25 mouse cellular contexts compared by ENCODE assay signal in the genomic region with DNA sequence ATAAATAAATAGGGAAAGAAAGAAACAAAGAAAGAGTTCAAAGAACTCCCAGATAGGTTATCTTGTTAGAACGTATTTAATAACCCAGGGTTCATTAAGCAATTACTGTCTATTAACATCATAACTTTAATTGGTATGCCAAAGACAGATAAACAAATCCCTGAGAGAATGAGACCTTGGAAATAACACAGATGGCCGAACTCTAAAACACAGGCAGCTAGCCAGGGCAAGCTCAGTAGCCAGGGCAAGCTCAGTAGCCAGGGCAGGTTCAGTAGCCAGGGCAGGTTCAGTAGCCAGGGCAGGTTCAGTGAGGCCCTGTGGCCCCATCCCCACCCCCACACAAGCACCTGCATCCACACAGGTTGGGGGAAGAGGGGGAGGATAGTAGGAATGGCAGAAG. TPM values are rescaled to one million over a fixed set of nuclear protein-coding genes. Genes with fewer than 3 reads are reported as not detected.
DNase-seq lines count a peak whose midpoint lies in the region; ATAC-seq and TF ChIP-seq lines count a peak whose summit lies in the region.
"Had no signal": no experiment of that assay in that cellular context is flagged by ENCODE, and none has a peak within 500 bp of the region (broad histone marks: within the 10 kb centered on the region; RNA-seq: fewer than 3 reads in every experiment).

No protein-coding gene starts in this region.

- intact Hi-C loops in heart, postnatal 14 days (cut with DNase I) = no loop called here

- no peak for TF ChIP-seq CTCF in liver, adult 2 months (IDR thresholded peaks at IDR 0.05; ENCODE audit: low read depth, low read length)

- peak overlapping the region; percentile 39 for H3K4me3 ChIP-seq in heart, embryonic 12.5 days
- H3K4me3 ChIP-seq in liver, adult 2 months (ENCODE audit: insufficient read depth, low read depth, low read length) = no peak overlapping the region
- H3K4me3 ChIP-seq in liver, embryonic 12.5 days = no peak overlapping the region
- H3K4me3 ChIP-seq: embryonic facial prominence, embryonic 15.5 days; hindbrain, embryonic 12.5 days; left cerebral cortex, adult 2 months; midbrain, embryonic 13.5 days had no signal

- H3K4me1 ChIP-seq in heart, embryonic 12.5 days (replicated peaks) = peaks cover 35% of the 10 kb centered on the region
- H3K4me1 ChIP-seq in liver, adult 2 months (ENCODE audit: control insufficient read depth, insufficient read depth, low read length) = peaks cover 21% of the 10 kb centered on the region
- no peaks in the 10 kb centered on the region for H3K4me1 ChIP-seq in liver, embryonic 12.5 days

- 0 out of 2 replicates have a peak overlapping the region, but pooled peaks have one; percentile 30 for H3K27ac ChIP-seq in heart, embryonic 12.5 days (ENCODE audit: poor library complexity, severe bottlenecking)
- H3K27ac ChIP-seq in liver, adult 2 months (replicated peaks; ENCODE audit: insufficient read depth, low read depth, low read length) = peak overlapping the region; percentile 71
- no peak overlapping the region for H3K27ac ChIP-seq in liver, embryonic 12.5 days
- H3K27ac ChIP-seq: embryonic facial prominence, embryonic 15.5 days; hindbrain, embryonic 12.5 days; left cerebral cortex, adult 2 months; midbrain, embryonic 13.5 days had no signal

- TF ChIP-seq POLR2A in liver, adult 2 months (IDR thresholded peaks at IDR 0.05; ENCODE audit: extremely low read depth, insufficient read depth, low read length) = no peak

- H3K27me3 ChIP-seq in heart, embryonic 12.5 days (replicated peaks) = no peaks in the 10 kb centered on the region
- H3K27me3 ChIP-seq in liver, adult 2 months (ENCODE audit: control insufficient read depth, insufficient read depth, low read length) = no peaks in the 10 kb centered on the region
- H3K27me3 ChIP-seq in liver, embryonic 12.5 days (replicated peaks) = peaks cover 14% of the 10 kb centered on the region
- H3K27me3 ChIP-seq: embryonic facial prominence, embryonic 15.5 days; hindbrain, embryonic 12.5 days had no signal

- peak overlapping the region; percentile 71 for H3K4me2 ChIP-seq in heart, embryonic 12.5 days
- H3K4me2 ChIP-seq in liver, embryonic 12.5 days = no peak overlapping the region
- H3K4me2 ChIP-seq: embryonic facial prominence, embryonic 15.5 days; hindbrain, embryonic 12.5 days; liver, embryonic 11.5 days; lung, embryonic 14.5 days; midbrain, embryonic 13.5 days had no signal

- H3K9me3 ChIP-seq in heart, embryonic 12.5 days (replicated peaks) = no peaks in the 10 kb centered on the region
- H3K9me3 ChIP-seq in liver, embryonic 12.5 days (replicated peaks) = no peaks in the 10 kb centered on the region
- H3K9me3 ChIP-seq: embryonic facial prominence, embryonic 15.5 days; hindbrain, embryonic 12.5 days; midbrain, embryonic 13.5 days had no signal

- 61% methylated on average over 2 of the region's 2 CpGs for WGBS in heart, embryonic 12.5 days
- 17% methylated on average over 2 of the region's 2 CpGs for WGBS in liver, adult 2 months
- 71% methylated on average over 2 of the region's 2 CpGs for WGBS in liver, embryonic 12.5 days (ENCODE audit: insufficient replicate concordance)

- peak overlapping the region; percentile 66 for H3K9ac ChIP-seq in heart, embryonic 12.5 days
- H3K9ac ChIP-seq in liver, adult 2 months (ENCODE audit: low read depth, low read length) = no peak overlapping the region
- H3K9ac ChIP-seq in liver, embryonic 12.5 days = no peak overlapping the region
- H3K9ac ChIP-seq: embryonic facial prominence, embryonic 15.5 days; hindbrain, embryonic 12.5 days; lung, embryonic 14.5 days; midbrain, embryonic 13.5 days had no signal

- no peaks in the 10 kb centered on the region for H3K79me2 ChIP-seq in liver, adult 2 months (ENCODE audit: control insufficient read depth, insufficient read depth, low read length)

- peaks cover 6% of the 10 kb centered on the region for H3K36me3 ChIP-seq in heart, embryonic 12.5 days
- no peaks in the 10 kb centered on the region for H3K36me3 ChIP-seq in liver, adult 2 months (ENCODE audit: control insufficient read depth, insufficient read depth, low read length)
- no peaks in the 10 kb centered on the region for H3K36me3 ChIP-seq in liver, embryonic 12.5 days
- H3K36me3 ChIP-seq: embryonic facial prominence, embryonic 15.5 days; hindbrain, embryonic 12.5 days; midbrain, embryonic 13.5 days had no signal

- ATAC-seq in heart, embryonic 12.5 days (ENCODE audit: insufficient number of reproducible peaks, low FRiP score) = no peak
- no peak for ATAC-seq in liver, embryonic 12.5 days
- ATAC-seq: activated CD4-positive, CD25-positive, alpha-beta regulatory T cell, adult 4 months; CD4-positive, CD25-positive, alpha-beta regulatory T cell, adult 4 months; forebrain, embryonic 16.5 days; inflammation-experienced regulatory T-cells, adult 6 months; midbrain, embryonic 13.5 days had no signal

- peak; percentile 11 to 19 for DNase-seq in cerebellum, adult 18-20 months
- DNase-seq in cerebellum, postnatal 4 days (ENCODE audit: low spot score in 2 of 2) = no peak
- DNase-seq in heart, postnatal 14 days = no peak
- DNase-seq in liver, adult 2 months (ENCODE audit: extremely low read depth, low read depth, low spot score) = peak; percentile 87
- DNase-seq in cerebellum, postnatal 25 days = peak; percentile 33 to 58
- no peak for DNase-seq in thymus, postnatal 4 days
- DNase-seq: adrenal gland, postnatal 10 days; gastrocnemius, postnatal 25 days; kidney, adult 8-10 months; kidney, postnatal 4 days; layer of hippocampus, adult 9-11 months; left cerebral cortex, postnatal 4 days; lung, embryonic 14.5 days; right cerebral cortex, postnatal 4 days had no signal

RNA-seq across cellular contexts. Expression of a gene that starts 2.9 kb away (rescaled TPM):
- 14.4 and 14.6 TPM in 2 replicates for polyA plus RNA-seq in heart, embryonic 12.5 days (2016; fragmentation: Nextera tagmentation; extraction: Ambion mirVana)
- total RNA-seq in heart, postnatal 14 days (2021) = 100 to 1,000 TPM; 496 to 513 TPM
- 42.7 and 77.2 TPM in 2 replicates for total RNA-seq in liver, adult 2 months (2014; rRNA removed)
- 84.9 and 92.3 TPM in 2 replicates for polyA plus RNA-seq in liver, adult 2 months (2012; rRNA removed)
- 0.19 TPM in 1 of 2 replicates, not detected in the other for polyA plus RNA-seq in liver, embryonic 12.5 days (2016; fragmentation: Nextera tagmentation; extraction: Ambion mirVana)

Comparison
In these comparisons a context has a peak if more than half of its experiments do, and no peak if none do; other contexts are left out.
1. DNase-seq: peak in cerebellum, adult 18-20 months (2 of 2), liver, adult 2 months (single experiment) and cerebellum, postnatal 25 days (2 of 2); none in cerebellum, postnatal 4 days (0 of 2), heart, postnatal 14 days (0 of 2) and thymus, postnatal 4 days (single experiment).
2. RNA of a gene that starts 2.9 kb away (polyA plus RNA-seq): 84.9 to 92.3 TPM in liver, adult 2 months and 14.4 to 14.6 TPM in heart, embryonic 12.5 days; 0.19 TPM in liver, embryonic 12.5 days; every median in the first group is over 10 times any median in the second.